Mouse (Mus musculus): ENCODE data around the gene Slc17a9. TPM values are rescaled to one million over a fixed set of nuclear protein-coding genes. Genes with fewer than 3 reads are reported as not detected.

Gene Slc17a9
- total RNA-seq, 1 experiment from 2014 or later, result 1.2 TPM

- no peak for DNase-seq
Measured at GRCm38 (mm10) chr2:180754976-180755688, 30.1 kb downstream of the Slc17a9 start.

GRCm38 (mm10) chr2:180755896-180756295 lies 30.8 kb downstream of the Slc17a9 start:
- peak; percentile 81 for DNase-seq

GRCm38 (mm10) chr2:180756786-180757185 lies 31.7 kb downstream of the Slc17a9 start:
- no peak for DNase-seq

GRCm38 (mm10) chr2:180758513-180759263 lies 33.6 kb downstream of the Slc17a9 start:
- DNase-seq, result no peak

GRCm38 (mm10) chr2:180764986-180765385 lies 39.9 kb downstream of the Slc17a9 start:
- DNase-seq, result no peak

GRCm38 (mm10) chr2:180765713-180766112 lies 40.6 kb downstream of the Slc17a9 start:
- DNase-seq, result no peak

GRCm38 (mm10) chr2:180775223-180775622 lies 50.2 kb downstream of the Slc17a9 start:
- DNase-seq, result no peak

- DNase-seq, result no peak
Measured at GRCm38 (mm10) chr2:180775641-180776040, 50.6 kb downstream of the Slc17a9 start.

- no peak for DNase-seq
Measured at GRCm38 (mm10) chr2:180776793-180777192, 51.7 kb downstream of the Slc17a9 start, which contains the start of gene Bhlhe23. TSS of gene Bhlhe23 (minus strand) at chr2:180776900.

- DNase-seq, result peak; percentile 70
Measured at GRCm38 (mm10) chr2:180779226-180780104, 54.4 kb downstream of the Slc17a9 start.

- DNase-seq, result no peak
Measured at GRCm38 (mm10) chr2:180780282-180780681, 55.2 kb downstream of the Slc17a9 start.

- peak; percentile 54 for DNase-seq
Measured at GRCm38 (mm10) chr2:180786732-180787131, 61.7 kb downstream of the Slc17a9 start.

GRCm38 (mm10) chr2:180787566-180788232 lies 62.6 kb downstream of the Slc17a9 start:
- DNase-seq, result no peak

- no peak for DNase-seq
Measured at GRCm38 (mm10) chr2:180788386-180788785, 63.3 kb downstream of the Slc17a9 start.

GRCm38 (mm10) chr2:180788843-180789242 lies 63.8 kb downstream of the Slc17a9 start:
- DNase-seq, result no peak

GRCm38 (mm10) chr2:180791674-180792073 lies 66.6 kb downstream of the Slc17a9 start:
- DNase-seq, result peak; percentile 37

Other genes with a start within 250 kb of the Slc17a9 start
- 0.08 TPM in 1 of 2 replicates, not detected in the other for gene Ntsr1, start 225.3 kb upstream of the Slc17a9 start, total RNA-seq (2021)
- 19.5 and 21.7 TPM in 2 replicates for gene Mrgbp, start 144.0 kb upstream of the Slc17a9 start, total RNA-seq (2021)
- 46.0 and 50.1 TPM in 2 replicates for gene Ogfr, start 136.0 kb upstream of the Slc17a9 start, total RNA-seq (2021)
- gene Col9a3, start 127.5 kb upstream of the Slc17a9 start, total RNA-seq (2021), result 0.44 and 1.1 TPM in 2 replicates
- gene Tcfl5, start 82.6 kb upstream of the Slc17a9 start, total RNA-seq (2021), result 0.15 TPM in 1 of 2 replicates, not detected in the other
- 49.3 and 54.1 TPM in 2 replicates for gene Dido1, start 15.3 kb upstream of the Slc17a9 start, total RNA-seq (2021)
- gene Gid8, start 15.1 kb upstream of the Slc17a9 start, total RNA-seq (2021), result 62.9 and 65.5 TPM in 2 replicates
- gene Bhlhe23, start 51.6 kb downstream of the Slc17a9 start, total RNA-seq (2021), result not detected in 2 replicates
- 52.0 and 61.3 TPM in 2 replicates for gene Ythdf1, start 195.7 kb downstream of the Slc17a9 start, total RNA-seq (2021)
- gene Birc7, start 203.8 kb downstream of the Slc17a9 start, total RNA-seq (2021), result not detected in 2 replicates
- 5.2 and 6.6 TPM in 2 replicates for gene Nkain4, start 229.4 kb downstream of the Slc17a9 start, total RNA-seq (2021)
- 47.9 and 54.8 TPM in 2 replicates for gene Arfgap1, start 242.0 kb downstream of the Slc17a9 start, total RNA-seq (2021)